Mouse (Mus musculus): ENCODE measurements around the gene Prpf6.

Gene Prpf6

GRCm38 (mm10) chr2:181653523-181653922, 61.9 kb downstream of the Prpf6 start:
- in situ Hi-C loops (cut with MboI): no loop called here

- in situ Hi-C loops (cut with MboI): no loop called here
Measured at GRCm38 (mm10) chr2:181656734-181657133, 65.1 kb downstream of the Prpf6 start, which contains the start of gene Gm29797. Gene Gm29797 (plus strand): TSS chr2:181657034.

GRCm38 (mm10) chr2:181657441-181657840, 65.8 kb downstream of the Prpf6 start:
- in situ Hi-C loops (cut with MboI): no loop called here

- in situ Hi-C loops (cut with MboI): no loop called here
Measured at GRCm38 (mm10) chr2:181658528-181658927, 66.9 kb downstream of the Prpf6 start.

GRCm38 (mm10) chr2:181658930-181659555, 67.4 kb downstream of the Prpf6 start:
- in situ Hi-C loops (cut with MboI): no loop called here

GRCm38 (mm10) chr2:181659609-181660055, 68.0 kb downstream of the Prpf6 start:
- in situ Hi-C loops (cut with MboI): no loop called here

GRCm38 (mm10) chr2:181662620-181663297, 71.1 kb downstream of the Prpf6 start:
- in situ Hi-C loops (cut with MboI): no loop called here

GRCm38 (mm10) chr2:181663298-181663630, 71.6 kb downstream of the Prpf6 start:
- in situ Hi-C loops (cut with MboI): no loop called here

- in situ Hi-C loops (cut with MboI): no loop called here
Measured at GRCm38 (mm10) chr2:181670285-181670912, 78.7 kb downstream of the Prpf6 start.

- in situ Hi-C loops (cut with MboI): no loop called here
Measured at GRCm38 (mm10) chr2:181670913-181671311, 79.2 kb downstream of the Prpf6 start.

- in situ Hi-C loops (cut with MboI): no loop called here
Measured at GRCm38 (mm10) chr2:181671326-181671725, 79.7 kb downstream of the Prpf6 start, which contains the start of gene Sox18. Gene Sox18 (minus strand): TSS chr2:181671640.

GRCm38 (mm10) chr2:181671984-181672383, 80.3 kb downstream of the Prpf6 start:
- in situ Hi-C loops (cut with MboI): no loop called here

GRCm38 (mm10) chr2:181673501-181673900, 81.8 kb downstream of the Prpf6 start:
- in situ Hi-C loops (cut with MboI): no loop called here

- in situ Hi-C loops (cut with MboI): no loop called here
Measured at GRCm38 (mm10) chr2:181674934-181675333, 83.3 kb downstream of the Prpf6 start.

- in situ Hi-C loops (cut with MboI): no loop called here
Measured at GRCm38 (mm10) chr2:181675454-181675853, 83.8 kb downstream of the Prpf6 start.

- in situ Hi-C loops (cut with MboI): no loop called here
Measured at GRCm38 (mm10) chr2:181676424-181676823, 84.8 kb downstream of the Prpf6 start.

GRCm38 (mm10) chr2:181677096-181677754, 85.6 kb downstream of the Prpf6 start:
- in situ Hi-C loops (cut with MboI): no loop called here

- in situ Hi-C loops (cut with MboI): no loop called here
Measured at GRCm38 (mm10) chr2:181677755-181678098, 86.1 kb downstream of the Prpf6 start.

- in situ Hi-C loops (cut with MboI): no loop called here
Measured at GRCm38 (mm10) chr2:181678780-181679179, 87.1 kb downstream of the Prpf6 start.

GRCm38 (mm10) chr2:181679951-181680715, 88.5 kb downstream of the Prpf6 start, which contains the start of gene Tcea2:
Gene Tcea2 (plus strand): TSS chr2:181680310.
- in situ Hi-C loops (cut with MboI): no loop called here

- in situ Hi-C loops (cut with MboI): no loop called here
Measured at GRCm38 (mm10) chr2:181680716-181681117, 89.0 kb downstream of the Prpf6 start.

- in situ Hi-C loops (cut with MboI): no loop called here
Measured at GRCm38 (mm10) chr2:181681978-181682377, 90.3 kb downstream of the Prpf6 start.
